Mouse (Mus musculus): ENCODE data around the gene Trim15. TPM values are rescaled to one million over a fixed set of nuclear protein-coding genes. Genes with fewer than 3 reads are reported as not detected.
"Not testable (repeated sequence)": the region's sequence is repeated elsewhere in the genome, so short reads cannot be mapped to it uniquely, and the experiment has no call there.

Gene Trim15
- total and polyA plus RNA-seq, 2 experiments from 2014 or later, result 0.27 to 0.73 TPM

DNA sequence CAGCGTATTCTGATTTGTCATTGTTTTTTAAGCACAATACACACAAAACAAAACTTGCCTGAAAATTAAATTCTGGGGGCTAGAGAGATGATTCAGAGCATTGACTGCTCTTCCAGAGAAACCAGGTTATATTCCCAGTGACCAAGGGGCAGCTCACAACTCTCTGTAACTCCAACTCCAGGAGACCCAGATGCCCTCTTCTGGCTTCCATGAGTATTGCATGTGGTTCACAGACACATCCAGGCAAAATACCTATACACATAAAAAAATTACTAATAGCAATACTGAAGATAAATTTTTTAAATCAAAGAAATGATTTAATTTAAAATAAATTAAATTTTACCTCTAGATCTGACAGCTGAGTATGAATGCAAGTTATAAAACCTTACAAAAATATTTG is 29.6 kb upstream of the Trim15 start:
- Histone ChIP-seq H3K4me2 (ENCODE audit: low read depth, low read length, poor library complexity, severe bottlenecking) (no peak overlapping the region), H3K36me3 (ENCODE audit: insufficient read depth, low read length) (no peaks in the 10 kb centered on the region), H3K9ac (replicated peaks; ENCODE audit: low read length, poor library complexity, severe bottlenecking) (no peak overlapping the region), H3K4me1 (ENCODE audit: insufficient read depth, low read length) (no peaks in the 10 kb centered on the region), H3K27me3 (ENCODE audit: insufficient read depth, low read length) (no peaks in the 10 kb centered on the region), H3K9me3 (ENCODE audit: low read length) (no peaks in the 10 kb centered on the region), H3K4me3 (ENCODE audit: low read depth, low read length) (no peak overlapping the region), H3K27ac (ENCODE audit: low read depth, low read length) (no peak overlapping the region)
- peak; percentile 72 for TF ChIP-seq CTCF (IDR thresholded peaks at IDR 0.05)
- ATAC-seq (ENCODE audit: low FRiP score) (no peak), DNase-seq (ENCODE audit: low spot score) (peak; percentile 35)
- 81% methylated on average over 1 of the region's 1 CpGs for WGBS

- ATAC-seq (ENCODE audit: low FRiP score), result no peak
- Histone ChIP-seq H3K9me3 (ENCODE audit: low read length) (no peaks in the 10 kb centered on the region), H3K27me3 (ENCODE audit: insufficient read depth, low read length) (no peaks in the 10 kb centered on the region), H3K36me3 (ENCODE audit: insufficient read depth, low read length) (no peaks in the 10 kb centered on the region), H3K9ac (replicated peaks; ENCODE audit: low read length, poor library complexity, severe bottlenecking) (no peak overlapping the region), H3K4me2 (ENCODE audit: low read depth, low read length, poor library complexity, severe bottlenecking) (no peak overlapping the region), H3K27ac (ENCODE audit: low read depth, low read length) (no peak overlapping the region), H3K4me1 (ENCODE audit: insufficient read depth, low read length) (no peaks in the 10 kb centered on the region), H3K4me3 (ENCODE audit: low read depth, low read length) (no peak overlapping the region)
- no peak for DNase-seq (ENCODE audit: low spot score)
- WGBS, result 80% methylated on average over 5 of the region's 5 CpGs
- TF ChIP-seq CTCF (IDR thresholded peaks at IDR 0.05), result no peak
These were observed 26.4 kb upstream of the Trim15 start for GRCm38 (mm10) chr17:36893387-36893786.

GRCm38 (mm10) chr17:36892362-36892761 is 25.4 kb upstream of the Trim15 start:
- peak; percentile 89 for TF ChIP-seq CTCF (IDR thresholded peaks at IDR 0.05)
- no peak for ATAC-seq (ENCODE audit: low FRiP score)
- Histone ChIP-seq H3K4me1 (ENCODE audit: insufficient read depth, low read length) (no peaks in the 10 kb centered on the region), H3K9me3 (ENCODE audit: low read length) (no peaks in the 10 kb centered on the region), H3K27me3 (ENCODE audit: insufficient read depth, low read length) (no peaks in the 10 kb centered on the region), H3K9ac (replicated peaks; ENCODE audit: low read length, poor library complexity, severe bottlenecking) (no peak overlapping the region), H3K4me2 (ENCODE audit: low read depth, low read length, poor library complexity, severe bottlenecking) (no peak overlapping the region), H3K27ac (ENCODE audit: low read depth, low read length) (no peak overlapping the region), H3K36me3 (ENCODE audit: insufficient read depth, low read length) (no peaks in the 10 kb centered on the region), H3K4me3 (ENCODE audit: low read depth, low read length) (no peak overlapping the region)
- DNase-seq (ENCODE audit: low spot score), result peak; percentile 53
- WGBS, result 5% methylated on average over 2 of the region's 2 CpGs

GRCm38 (mm10) chr17:36891496-36891895 is 24.5 kb upstream of the Trim15 start:
- not testable (repeated sequence) for H3K27ac ChIP-seq (ENCODE audit: low read depth, low read length); H3K9ac ChIP-seq (replicated peaks; ENCODE audit: low read length, poor library complexity, severe bottlenecking); H3K27me3 ChIP-seq (ENCODE audit: insufficient read depth, low read length); H3K9me3 ChIP-seq (ENCODE audit: low read length); H3K4me2 ChIP-seq (ENCODE audit: low read depth, low read length, poor library complexity, severe bottlenecking); ATAC-seq (ENCODE audit: low FRiP score); H3K36me3 ChIP-seq (ENCODE audit: insufficient read depth, low read length); H3K4me3 ChIP-seq (ENCODE audit: low read depth, low read length); DNase-seq (ENCODE audit: low spot score); H3K4me1 ChIP-seq (ENCODE audit: insufficient read depth, low read length)
- 96% methylated on average over 1 of the region's 1 CpGs for WGBS

DNA sequence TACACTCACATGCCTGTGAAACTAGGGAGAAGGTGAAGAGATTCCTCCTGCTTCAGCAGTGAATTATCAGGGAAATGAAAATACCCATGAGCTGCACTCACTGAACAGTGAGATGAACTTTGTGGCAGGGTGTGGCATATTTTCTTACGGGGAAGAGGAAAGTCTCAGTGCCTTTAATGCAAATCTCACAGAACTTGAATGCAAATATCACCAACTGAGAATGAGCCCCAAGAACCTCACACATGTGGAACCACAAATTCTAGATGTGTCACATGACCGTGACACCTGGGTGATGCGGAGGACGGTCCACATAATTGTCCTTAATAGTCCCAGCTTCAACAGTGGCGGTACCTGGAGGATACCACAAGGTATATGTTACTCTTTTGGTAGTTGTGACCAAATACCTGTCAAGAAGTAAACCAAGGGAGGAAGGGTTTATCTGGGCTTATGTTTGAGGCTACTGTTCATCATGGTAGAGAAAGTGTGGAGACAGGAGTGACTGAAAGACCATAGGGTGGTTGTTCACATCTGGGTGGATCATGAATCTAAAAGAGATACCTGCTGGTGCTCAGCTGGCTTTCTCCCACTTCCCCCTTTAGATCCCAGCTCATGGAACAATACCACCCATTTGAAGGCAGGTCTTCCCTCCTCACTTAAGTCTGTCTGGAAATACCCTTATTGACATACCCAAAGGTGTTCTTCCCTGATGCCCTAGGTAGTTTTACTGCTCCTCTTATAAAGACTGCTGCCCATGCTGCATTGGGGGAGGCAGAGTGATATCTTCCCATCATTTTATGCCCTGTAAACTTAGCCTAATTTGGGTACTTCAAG is 23.3 kb upstream of the Trim15 start, which contains the start of gene Trim40:
Gene Trim40, minus strand, starts transcription at position 51 of the 831 bp plus-strand sequence.
- Histone ChIP-seq H3K36me3 (ENCODE audit: insufficient read depth, low read length) (no peaks in the 10 kb centered on the region), H3K9ac (replicated peaks; ENCODE audit: low read length, poor library complexity, severe bottlenecking) (no peak within 1 kb of the TSS), H3K27me3 (ENCODE audit: insufficient read depth, low read length) (no peaks in the 10 kb centered on the region), H3K27ac (ENCODE audit: low read depth, low read length) (no peak within 1 kb of the TSS), H3K4me1 (ENCODE audit: insufficient read depth, low read length) (no peaks in the 10 kb centered on the region), H3K4me3 (ENCODE audit: low read depth, low read length) (no peak within 1 kb of the TSS), H3K9me3 (ENCODE audit: low read length) (no peaks in the 10 kb centered on the region), H3K4me2 (ENCODE audit: low read depth, low read length, poor library complexity, severe bottlenecking) (no peak within 1 kb of the TSS)
- WGBS, result 85% methylated on average over 5 of the region's 5 CpGs
- ATAC-seq (ENCODE audit: low FRiP score), result no peak
- no peak for DNase-seq (ENCODE audit: low spot score)
- TF ChIP-seq CTCF (IDR thresholded peaks at IDR 0.05), result no peak

DNA sequence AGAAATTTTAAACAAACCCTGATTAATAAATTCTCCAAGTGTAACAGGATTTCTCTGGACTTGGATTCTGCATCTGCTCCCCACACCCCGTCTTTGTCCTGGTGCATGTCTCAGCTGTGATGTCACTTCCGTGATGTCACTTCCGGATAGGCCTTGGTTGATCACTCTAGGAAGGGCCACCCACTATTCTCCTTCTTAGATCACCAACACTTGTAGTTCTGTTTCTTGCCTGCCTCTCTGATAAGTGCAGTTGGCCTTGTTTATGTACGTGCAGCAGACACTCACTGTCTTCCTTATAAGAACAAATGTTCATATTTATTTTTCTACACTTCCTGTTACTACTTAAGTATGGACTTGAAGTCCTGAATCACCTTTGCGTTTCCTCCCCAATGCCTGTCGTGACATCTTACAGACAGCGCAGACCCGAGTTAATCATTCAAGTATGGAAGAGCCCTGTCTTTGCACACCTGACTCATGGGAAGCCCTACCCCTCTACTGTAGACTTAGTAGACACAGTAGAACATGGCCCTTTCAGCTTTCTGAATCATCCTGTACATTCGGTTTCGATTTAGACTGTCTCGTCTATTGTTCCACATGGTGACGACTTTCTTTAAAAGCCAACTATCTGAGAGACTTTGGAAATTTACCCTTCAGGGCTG is 18.3 kb upstream of the Trim15 start:
- 93% methylated on average over 12 of the region's 12 CpGs for WGBS
- ATAC-seq (ENCODE audit: low FRiP score) (no peak), DNase-seq (ENCODE audit: low spot score) (no peak)
- Histone ChIP-seq H3K4me2 (ENCODE audit: low read depth, low read length, poor library complexity, severe bottlenecking) (no peak overlapping the region), H3K4me3 (ENCODE audit: low read depth, low read length) (no peak overlapping the region), H3K36me3 (ENCODE audit: insufficient read depth, low read length) (no peaks in the 10 kb centered on the region), H3K9me3 (ENCODE audit: low read length) (no peaks in the 10 kb centered on the region), H3K9ac (replicated peaks; ENCODE audit: low read length, poor library complexity, severe bottlenecking) (no peak overlapping the region), H3K4me1 (ENCODE audit: insufficient read depth, low read length) (no peaks in the 10 kb centered on the region), H3K27ac (ENCODE audit: low read depth, low read length) (no peak overlapping the region), H3K27me3 (ENCODE audit: insufficient read depth, low read length) (no peaks in the 10 kb centered on the region)
- TF ChIP-seq CTCF (IDR thresholded peaks at IDR 0.05), result no peak

Data from midbrain, postnatal 0 days (tissue).